Mouse (Mus musculus) ovary, adult 18-20 months (tissue): Measurements from ENCODE around the gene Phf2.

ENCODE experiments used
- DNase-seq: peaks from one replicate; pipeline ENCODE4 v3.0.0; 2022; ENCODE audit warnings: low spot score, mixed read lengths

Phf2 gene

GRCm38 (mm10) chr13:48802181-48802580, 68.7 kb downstream of the Phf2 start:
- no peak for DNase-seq

GRCm38 (mm10) chr13:48800850-48801546, 69.9 kb downstream of the Phf2 start:
- DNase-seq: no peak

- DNase-seq: peak; percentile 35
These were observed 72.6 kb downstream of the Phf2 start for GRCm38 (mm10) chr13:48798256-48798771.

GRCm38 (mm10) chr13:48796906-48797305, 74.0 kb downstream of the Phf2 start:
- no peak for DNase-seq

- no peak for DNase-seq
These were observed 75.2 kb downstream of the Phf2 start for GRCm38 (mm10) chr13:48795711-48796110.

GRCm38 (mm10) chr13:48784594-48785298, 86.2 kb downstream of the Phf2 start:
- no peak for DNase-seq

GRCm38 (mm10) chr13:48784151-48784550, 86.8 kb downstream of the Phf2 start:
- DNase-seq: no peak

- DNase-seq: peak; percentile 94
These were observed 87.9 kb downstream of the Phf2 start for GRCm38 (mm10) chr13:48782727-48783725.

GRCm38 (mm10) chr13:48780345-48781010, 90.4 kb downstream of the Phf2 start:
- no peak for DNase-seq

GRCm38 (mm10) chr13:48779592-48780344, 91.2 kb downstream of the Phf2 start:
- no peak for DNase-seq

- DNase-seq: no peak
These were observed 92.8 kb downstream of the Phf2 start for GRCm38 (mm10) chr13:48778138-48778537.

- DNase-seq: no peak
These were observed 96.4 kb downstream of the Phf2 start for GRCm38 (mm10) chr13:48774506-48774905.

GRCm38 (mm10) chr13:48768109-48768508, 102.8 kb downstream of the Phf2 start:
- no peak for DNase-seq

GRCm38 (mm10) chr13:48763701-48764245, 107.1 kb downstream of the Phf2 start:
- no peak for DNase-seq

- DNase-seq: no peak
These were observed 110.0 kb downstream of the Phf2 start for GRCm38 (mm10) chr13:48760855-48761436.

- DNase-seq: no peak
These were observed 114.2 kb downstream of the Phf2 start for GRCm38 (mm10) chr13:48756769-48757168.
